Mouse (Mus musculus) frontal cortex, postnatal 10 days (tissue): ENCODE measurements around the gene Trpv4.

Source experiments
- DNase-seq, 2 experiments: peaks; one replicate each; pipeline ENCODE4 v3.0.0; 2022; ENCODE audit warnings: low spot score in 2 of 2, mixed read lengths in 1 of 2

Trpv4 gene

GRCm38 (mm10) chr5:114658255-114658654, at the start of gene Trpv4:
TSS of gene Trpv4 (minus strand) at chr5:114658421.
- DNase-seq, result no peak

- peak; percentile 87 to 92 for DNase-seq
These were observed 49.2 kb upstream of the Trpv4 start, which contains the start of gene Tchp for GRCm38 (mm10) chr5:114707265-114708068. TSS of gene Tchp (plus strand) at chr5:114707760.

DNA sequence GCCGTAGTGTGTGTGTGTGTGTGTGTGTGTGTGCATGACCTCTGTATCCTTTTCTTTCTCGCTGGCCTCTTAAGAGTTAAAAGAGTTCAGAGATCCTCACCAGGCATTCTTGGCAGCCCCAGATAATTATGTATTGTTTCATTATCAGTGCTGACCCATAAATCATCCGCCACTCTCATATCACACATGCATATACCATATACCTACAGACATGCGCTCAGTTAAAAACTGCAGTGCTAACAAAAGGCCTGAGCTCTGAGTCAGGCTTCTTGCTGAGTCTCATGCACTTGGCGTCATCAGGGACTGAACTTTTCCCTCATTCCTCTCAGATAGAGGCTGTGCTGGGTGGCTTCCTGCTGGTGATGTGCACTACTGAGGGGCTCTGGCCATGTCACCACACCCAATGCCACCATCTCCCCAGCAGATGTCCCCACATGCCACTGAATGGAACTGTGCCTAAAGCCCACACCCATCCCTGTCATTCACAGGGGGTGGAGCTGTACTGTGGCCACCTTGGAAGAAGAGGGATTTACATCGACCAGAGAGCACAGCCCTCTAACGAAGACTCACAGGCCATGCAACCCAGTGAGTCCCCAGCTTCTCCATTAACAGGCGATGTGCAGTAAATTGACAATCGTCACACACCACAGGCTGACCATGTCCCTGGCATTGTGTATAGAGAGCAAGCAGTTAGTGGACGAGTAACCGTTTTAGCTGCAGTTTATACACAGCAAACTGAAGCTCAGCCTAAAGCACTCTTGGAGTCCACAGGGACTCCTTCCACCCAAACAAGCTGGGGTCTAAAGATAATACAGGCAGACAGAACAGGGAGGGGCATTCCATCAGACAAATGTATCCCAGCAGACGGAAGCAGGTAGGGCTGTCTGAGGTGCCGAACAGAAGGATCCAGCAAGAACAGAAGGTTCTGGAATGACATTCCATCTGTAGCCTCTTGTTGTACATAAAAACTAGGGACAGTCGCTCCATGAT, 44.5 kb upstream of the Trpv4 start:
- no peak for DNase-seq

DNA sequence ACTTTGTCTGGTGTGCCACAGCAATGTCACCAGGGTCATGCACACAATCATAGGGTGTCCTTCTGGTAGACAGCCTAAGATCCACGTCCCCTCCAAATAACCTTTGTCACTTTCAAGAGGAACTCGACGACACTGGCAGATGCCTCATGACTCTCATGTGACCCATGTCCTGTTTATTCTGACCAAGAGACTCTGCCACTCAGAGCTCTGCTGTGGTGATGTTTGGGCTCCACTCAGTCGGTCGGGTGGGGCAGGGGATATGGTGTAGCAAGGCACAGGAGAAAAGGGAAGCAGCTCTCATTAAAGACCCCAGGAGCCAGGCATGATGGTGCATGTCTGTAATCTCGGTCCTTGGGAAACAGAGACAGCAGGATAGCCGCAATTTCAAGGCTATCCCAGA, 40.8 kb upstream of the Trpv4 start:
- DNase-seq, result peak in 1 of 2 experiments; percentile 37

GRCm38 (mm10) chr5:114698044-114698746, 40.0 kb upstream of the Trpv4 start:
- DNase-seq, result peak; percentile 61 to 66

GRCm38 (mm10) chr5:114696939-114697338, 38.7 kb upstream of the Trpv4 start:
- DNase-seq, result no peak

DNA sequence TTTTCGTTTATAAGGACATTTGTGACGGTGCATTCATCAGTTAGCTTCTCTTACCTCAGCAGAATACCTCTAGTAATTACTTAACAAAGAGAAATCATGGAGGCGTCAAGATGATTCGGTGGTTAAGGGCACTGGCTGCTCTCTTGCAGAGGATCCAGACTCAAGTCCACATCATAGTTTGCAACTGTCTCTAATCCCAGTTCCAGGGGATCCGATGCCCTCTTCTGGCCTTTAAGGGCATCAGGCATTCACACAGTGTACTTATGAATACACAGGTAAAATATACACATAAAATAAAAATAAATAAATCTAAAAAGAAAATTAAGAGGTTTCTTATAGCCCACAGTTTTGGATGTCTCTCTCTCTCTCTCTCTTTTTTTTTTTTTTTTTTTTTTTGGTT, 37.6 kb upstream of the Trpv4 start:
- DNase-seq, result no peak

- DNase-seq, result peak; percentile 90 to 93
These were observed 32.7 kb upstream of the Trpv4 start, which contains the start of gene Gltp for GRCm38 (mm10) chr5:114690633-114691567. TSS of gene Gltp (minus strand) at chr5:114690984.

- DNase-seq, result no peak
These were observed 31.6 kb upstream of the Trpv4 start for GRCm38 (mm10) chr5:114689700-114690366.

GRCm38 (mm10) chr5:114688703-114689102, 30.5 kb upstream of the Trpv4 start:
- DNase-seq, result peak in 1 of 2 experiments; percentile 47

GRCm38 (mm10) chr5:114687901-114688300, 29.7 kb upstream of the Trpv4 start:
- DNase-seq, result no peak

DNA sequence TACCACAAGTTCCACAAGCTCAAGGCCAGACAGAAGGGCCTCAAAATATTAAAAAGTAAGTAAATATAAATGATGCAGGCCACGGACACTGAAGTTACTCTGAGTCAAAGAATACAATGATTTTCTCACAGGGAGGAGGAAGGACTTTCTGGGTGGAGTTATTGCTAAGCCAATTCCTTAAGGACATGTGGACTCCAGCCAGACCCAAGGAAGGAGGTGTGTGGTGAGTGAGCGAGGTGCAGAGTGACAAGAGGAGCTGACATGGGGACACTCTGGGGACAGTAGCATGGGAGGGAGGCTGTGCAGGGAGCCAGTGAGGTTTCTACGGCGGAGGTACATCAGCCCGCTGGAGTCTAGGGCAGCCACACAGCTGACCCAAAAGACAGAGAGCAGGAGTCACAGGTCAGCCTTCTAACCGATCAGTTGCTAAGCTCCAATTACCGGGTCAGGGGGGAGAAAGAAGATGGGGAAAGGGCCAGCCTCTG, 28.5 kb upstream of the Trpv4 start:
- no peak for DNase-seq

DNA sequence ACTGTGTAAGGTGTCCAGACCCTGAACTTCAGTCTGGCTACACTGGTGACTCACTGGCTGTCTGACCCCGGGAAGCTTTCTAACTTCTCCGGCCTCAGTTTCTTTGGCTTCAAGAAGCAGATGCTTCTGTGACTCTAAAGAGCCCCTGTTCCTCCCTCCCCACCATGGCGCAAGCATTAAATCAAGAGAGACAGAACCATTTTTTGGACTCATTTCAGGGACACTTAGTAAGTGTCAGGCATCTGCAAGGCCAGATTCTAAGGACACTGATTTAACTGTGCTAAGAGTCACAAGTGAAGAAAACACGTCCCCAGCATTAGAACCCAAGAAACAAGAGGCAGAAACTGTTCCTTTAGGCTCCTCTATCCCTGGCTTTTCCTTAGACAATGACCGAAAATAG, 27.8 kb upstream of the Trpv4 start:
- DNase-seq, result no peak

DNA sequence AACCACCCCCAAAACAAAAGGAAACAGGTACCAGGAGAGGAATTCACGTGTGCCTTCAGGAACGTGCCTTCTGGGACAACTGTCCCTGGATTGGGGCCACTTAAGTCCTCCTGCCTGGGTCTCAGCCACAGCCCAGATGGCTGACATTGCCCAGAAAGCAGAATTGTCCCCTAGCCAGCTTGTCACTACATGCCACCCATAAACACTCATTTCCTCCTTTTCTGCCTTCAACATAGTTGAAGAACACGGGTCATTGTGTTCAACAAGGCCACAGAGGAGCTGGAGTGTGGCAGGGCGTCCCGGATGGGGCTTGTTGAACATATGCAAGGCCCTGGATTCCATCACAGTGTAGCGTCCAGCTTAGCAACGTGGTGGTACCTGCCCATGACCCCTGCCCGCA, 23.5 kb upstream of the Trpv4 start:
- DNase-seq, result no peak

DNA sequence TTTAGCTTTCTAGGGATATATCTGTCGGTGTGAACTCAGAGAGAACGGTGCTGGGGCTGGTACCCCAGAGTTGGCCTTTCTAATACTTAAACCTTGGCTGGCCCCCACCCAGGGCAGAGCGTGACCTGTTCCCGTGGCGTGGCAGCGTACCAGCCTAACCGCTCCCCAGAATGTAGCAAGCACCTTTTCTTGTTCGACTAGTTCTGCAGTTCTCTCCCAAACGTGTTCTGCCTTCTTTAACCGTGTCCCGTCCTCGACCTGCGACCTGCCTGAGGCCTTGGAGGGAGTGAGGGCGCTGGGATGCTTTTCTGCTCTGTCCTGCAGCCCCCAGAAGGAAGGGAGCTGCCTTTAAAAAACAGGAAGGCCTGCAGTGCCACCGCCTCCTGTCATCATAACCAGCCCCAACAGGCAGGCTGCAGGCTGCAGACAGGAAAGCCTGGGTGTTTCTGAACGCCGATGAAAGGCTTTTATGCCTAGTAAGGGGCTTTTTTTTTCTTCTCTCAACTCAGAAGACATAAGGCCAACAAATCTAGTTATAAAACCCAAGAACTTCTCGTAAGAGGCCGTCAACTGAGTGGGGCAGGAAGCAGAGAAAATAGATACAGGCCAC, 22.6 kb upstream of the Trpv4 start:
- no peak for DNase-seq

DNA sequence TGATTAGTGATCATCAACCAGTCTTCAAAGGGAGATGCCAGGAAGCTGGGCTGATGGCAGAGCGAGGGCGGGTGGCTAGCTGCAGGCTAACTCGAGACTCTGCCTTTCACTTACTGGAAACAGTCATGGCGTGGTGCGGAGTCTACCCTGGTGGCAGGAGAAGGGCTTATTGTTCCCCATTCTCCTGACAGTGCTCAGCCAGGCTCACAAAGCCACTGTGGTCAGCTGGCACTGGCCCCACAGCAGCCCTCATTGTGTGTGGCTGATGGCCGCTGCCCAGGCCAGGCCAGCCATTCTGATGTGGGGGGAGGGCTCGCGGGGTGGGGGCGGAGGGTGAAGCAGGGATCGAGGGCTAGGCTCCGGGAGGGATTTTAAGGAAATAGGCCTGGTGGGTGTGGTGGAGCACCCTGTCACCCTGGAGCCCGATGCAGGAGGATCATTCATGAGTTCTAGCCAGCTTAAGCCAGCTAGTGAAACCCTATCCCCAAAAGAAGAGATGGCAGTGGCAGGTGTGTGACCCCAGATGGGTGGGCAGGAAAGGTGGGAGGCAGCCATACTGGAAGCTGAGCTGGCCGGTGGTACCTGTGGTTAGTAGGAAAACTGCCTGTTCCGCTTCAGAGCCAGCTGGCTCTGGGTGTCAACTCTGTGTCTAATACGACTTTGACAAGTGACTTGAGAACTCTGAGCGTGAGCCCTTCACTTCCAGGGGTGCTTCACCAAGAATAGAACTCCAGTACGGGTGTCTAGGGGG, 21.8 kb upstream of the Trpv4 start:
- no peak for DNase-seq

GRCm38 (mm10) chr5:114674594-114674993, 16.4 kb upstream of the Trpv4 start:
- DNase-seq, result no peak

- no peak for DNase-seq
These were observed 14.9 kb upstream of the Trpv4 start for GRCm38 (mm10) chr5:114673114-114673513.

DNA sequence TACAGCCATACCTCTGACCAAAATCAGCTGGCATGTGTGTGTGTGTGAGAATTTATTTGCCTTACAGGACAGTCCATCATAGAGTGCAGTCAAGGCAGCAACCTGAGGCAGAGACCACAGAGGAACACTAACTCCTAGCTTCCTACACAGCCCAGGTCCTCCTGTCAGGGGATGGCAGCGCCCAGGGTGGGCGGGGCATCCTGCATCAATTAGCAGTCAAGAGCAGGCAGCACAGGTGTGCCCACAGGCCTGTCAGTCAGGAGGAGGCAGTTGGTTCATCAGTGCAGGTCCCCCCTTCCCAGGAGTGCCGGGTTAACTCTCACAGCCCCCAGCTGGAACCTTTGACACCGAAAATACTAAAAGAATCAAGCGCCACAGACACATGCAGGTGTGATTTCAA, 10.8 kb upstream of the Trpv4 start:
- DNase-seq, result no peak
